Mouse (Mus musculus) G1E (cell line): ENCODE measurements around the gene Jph2.

Experiments used
- CTCF ChIP-seq: IDR thresholded peaks from 2 replicates; pipeline ENCODE4 v1.5.1; 2012; ENCODE audit warnings: low read depth, low read length, inconsistent platforms, mixed read lengths
- GATA1 ChIP-seq: IDR thresholded peaks from 2 replicates; pipeline ENCODE4 v1.6.1; 2012; ENCODE audit warnings: borderline replicate concordance, low read length, inconsistent platforms, mixed read lengths
- POLR2AphosphoS5 ChIP-seq: IDR thresholded peaks from 2 replicates; pipeline ENCODE4 v1.6.1; 2012; ENCODE audit warnings: low read depth, low read length, inconsistent platforms; ENCODE audit not compliant: insufficient replicate concordance
- TAL1 ChIP-seq: conservative IDR thresholded peaks from 2 replicates; pipeline ENCODE4 v1.6.1; 2012; ENCODE audit warnings: low read depth, low read length, inconsistent platforms, mixed read lengths

DNA sequence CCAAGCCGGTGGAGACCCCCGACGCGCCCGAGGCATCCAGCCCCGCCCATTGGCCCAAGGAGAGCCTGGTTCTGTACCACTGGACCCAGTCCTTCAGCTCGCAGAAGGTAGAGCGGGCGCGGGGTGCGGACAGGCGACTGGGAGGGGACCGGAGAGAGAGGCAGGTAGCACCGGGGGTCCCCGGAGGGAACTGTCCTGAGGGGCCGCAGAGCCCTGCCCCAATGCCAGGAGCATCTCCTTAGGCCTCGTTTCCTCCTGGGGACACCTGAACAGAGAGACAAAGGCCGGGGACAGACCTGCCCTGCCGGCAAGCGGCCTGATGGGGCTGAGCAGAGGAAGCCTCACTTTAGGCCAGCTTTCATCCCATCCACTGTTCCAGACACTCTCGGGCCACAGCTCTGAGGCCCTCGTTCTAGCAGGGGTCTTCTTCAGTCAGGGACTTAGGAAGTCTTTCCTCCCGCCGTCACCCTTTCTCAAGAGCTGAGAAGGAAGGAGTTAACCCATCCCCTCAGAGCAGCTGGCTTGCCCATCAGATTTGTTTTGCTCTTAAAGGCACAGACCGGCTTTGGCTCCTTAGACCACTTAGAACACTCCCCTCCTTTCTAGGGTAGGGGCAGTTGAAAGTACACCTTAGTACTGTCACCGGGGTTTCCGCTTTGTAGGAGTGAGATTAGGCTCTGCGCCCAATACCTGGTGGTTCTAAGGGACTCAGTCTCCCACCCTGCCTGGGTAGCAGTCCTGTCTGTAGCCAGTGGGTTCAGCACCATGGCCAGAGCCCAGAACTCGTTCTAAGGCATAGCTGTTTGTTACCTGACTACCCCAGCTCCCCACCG is 41.0 kb upstream of the Jph2 start:
- TF ChIP-seq CTCF, result no peak
- TF ChIP-seq GATA1, result no peak
- TF ChIP-seq TAL1, result no peak
- no peak for TF ChIP-seq POLR2AphosphoS5
